Mouse (Mus musculus): Measurements from ENCODE around the gene Slc22a20. TPM values are rescaled to one million over a fixed set of nuclear protein-coding genes. Genes with fewer than 3 reads are reported as not detected.

Gene Slc22a20
- total and polyA plus RNA-seq, 3 experiments, result not detected

- ATAC-seq (ENCODE audit: extremely low read depth, insufficient number of reproducible peaks, low FRiP score, poor library complexity, severe bottlenecking) (no peak), DNase-seq (ENCODE audit: low spot score) (no peak)
- Histone ChIP-seq H3K9me3 (replicated peaks) (no peaks in the 10 kb centered on the region), H3K4me3 (ENCODE audit: low read depth, low read length) (no peak overlapping the region), H3K36me3 (replicated peaks) (no peaks in the 10 kb centered on the region), H3K4me1 (ENCODE audit: insufficient read depth, low read depth, low read length) (peaks cover 67% of the 10 kb centered on the region), H3K27me3 (ENCODE audit: insufficient read depth, low read length) (peaks cover 36% of the 10 kb centered on the region)
- TF ChIP-seq GATA1 (IDR thresholded peaks at IDR 0.05; ENCODE audit: borderline replicate concordance, low read length) (no peak), POLR2AphosphoS5 (IDR thresholded peaks at IDR 0.05; ENCODE audit: insufficient replicate concordance, low read depth, low read length) (no peak), TAL1 (conservative IDR thresholded peaks at IDR 0.05; ENCODE audit: low read depth, low read length) (no peak), CTCF (IDR thresholded peaks at IDR 0.05; ENCODE audit: low read depth, low read length) (no peak), GATA2 (IDR thresholded peaks at IDR 0.05; ENCODE audit: borderline replicate concordance, low read depth, low read length) (no peak)
These were observed 58.9 kb downstream of the Slc22a20 start for GRCm38 (mm10) chr19:5927026-5927425.

- Histone ChIP-seq H3K36me3 (replicated peaks) (peaks cover 4% of the 10 kb centered on the region), H3K4me3 (ENCODE audit: low read depth, low read length) (no peak overlapping the region), H3K9me3 (replicated peaks) (no peaks in the 10 kb centered on the region), H3K27me3 (ENCODE audit: insufficient read depth, low read length) (peaks cover 29% of the 10 kb centered on the region), H3K4me1 (ENCODE audit: insufficient read depth, low read depth, low read length) (peaks cover 83% of the 10 kb centered on the region)
- no peak for DNase-seq (ENCODE audit: low spot score)
- TF ChIP-seq CTCF (IDR thresholded peaks at IDR 0.05; ENCODE audit: low read depth, low read length), result no peak
- no peak for ATAC-seq (ENCODE audit: extremely low read depth, insufficient number of reproducible peaks, low FRiP score, poor library complexity, severe bottlenecking)
These were observed 60.6 kb downstream of the Slc22a20 start for GRCm38 (mm10) chr19:5925311-5925855.

- Histone ChIP-seq H3K9me3 (replicated peaks) (no peaks in the 10 kb centered on the region), H3K27me3 (ENCODE audit: insufficient read depth, low read length) (peaks cover 26% of the 10 kb centered on the region), H3K36me3 (replicated peaks) (peaks cover 6% of the 10 kb centered on the region), H3K4me1 (ENCODE audit: insufficient read depth, low read depth, low read length) (peaks cover 80% of the 10 kb centered on the region), H3K4me3 (ENCODE audit: low read depth, low read length) (peak within 1 kb of the TSS; percentile 74)
- DNase-seq (ENCODE audit: low spot score), result peak; percentile 91
- TF ChIP-seq GATA2 (IDR thresholded peaks at IDR 0.05; ENCODE audit: borderline replicate concordance, low read depth, low read length), result no peak
- no peak for TF ChIP-seq GATA1 (IDR thresholded peaks at IDR 0.05; ENCODE audit: borderline replicate concordance, low read length)
- TF ChIP-seq CTCF (IDR thresholded peaks at IDR 0.05; ENCODE audit: low read depth, low read length), result no peak
- no peak for TF ChIP-seq POLR2AphosphoS5 (IDR thresholded peaks at IDR 0.05; ENCODE audit: insufficient replicate concordance, low read depth, low read length)
- TF ChIP-seq TAL1 (conservative IDR thresholded peaks at IDR 0.05; ENCODE audit: low read depth, low read length), result no peak
- peak; percentile 69 for ATAC-seq (ENCODE audit: extremely low read depth, insufficient number of reproducible peaks, low FRiP score, poor library complexity, severe bottlenecking)
These were observed 61.2 kb downstream of the Slc22a20 start, which contains the start of gene Cdc42ep2 for GRCm38 (mm10) chr19:5924713-5925093. TSS of gene Cdc42ep2 (minus strand) at chr19:5924816.

- TF ChIP-seq CTCF (IDR thresholded peaks at IDR 0.05; ENCODE audit: low read depth, low read length) (peak; percentile 53), POLR2AphosphoS5 (IDR thresholded peaks at IDR 0.05; ENCODE audit: insufficient replicate concordance, low read depth, low read length) (no peak), GATA1 (IDR thresholded peaks at IDR 0.05; ENCODE audit: borderline replicate concordance, low read length) (no peak)
- Histone ChIP-seq H3K9me3 (replicated peaks) (no peaks in the 10 kb centered on the region), H3K4me3 (ENCODE audit: low read depth, low read length) (peak overlapping the region; percentile 74), H3K36me3 (replicated peaks) (peaks cover 8% of the 10 kb centered on the region), H3K4me1 (ENCODE audit: insufficient read depth, low read depth, low read length) (peaks cover 76% of the 10 kb centered on the region), H3K27me3 (ENCODE audit: insufficient read depth, low read length) (peaks cover 21% of the 10 kb centered on the region)
- peak; percentile 71 for DNase-seq (ENCODE audit: low spot score)
- no peak for ATAC-seq (ENCODE audit: extremely low read depth, insufficient number of reproducible peaks, low FRiP score, poor library complexity, severe bottlenecking)
These were observed 61.8 kb downstream of the Slc22a20 start for GRCm38 (mm10) chr19:5923990-5924712.

- Histone ChIP-seq H3K4me3 (ENCODE audit: low read depth, low read length) (no peak overlapping the region; the same call in 1 of the 2 replicates), H3K4me1 (ENCODE audit: insufficient read depth, low read depth, low read length) (peaks cover 73% of the 10 kb centered on the region), H3K9me3 (replicated peaks) (no peaks in the 10 kb centered on the region), H3K27me3 (ENCODE audit: insufficient read depth, low read length) (peaks cover 17% of the 10 kb centered on the region), H3K36me3 (replicated peaks) (peaks cover 20% of the 10 kb centered on the region)
- DNase-seq (ENCODE audit: low spot score) (no peak), ATAC-seq (ENCODE audit: extremely low read depth, insufficient number of reproducible peaks, low FRiP score, poor library complexity, severe bottlenecking) (no peak)
- TF ChIP-seq GATA2 (IDR thresholded peaks at IDR 0.05; ENCODE audit: borderline replicate concordance, low read depth, low read length) (no peak), TAL1 (conservative IDR thresholded peaks at IDR 0.05; ENCODE audit: low read depth, low read length) (no peak), CTCF (IDR thresholded peaks at IDR 0.05; ENCODE audit: low read depth, low read length) (no peak), GATA1 (IDR thresholded peaks at IDR 0.05; ENCODE audit: borderline replicate concordance, low read length) (no peak), POLR2AphosphoS5 (IDR thresholded peaks at IDR 0.05; ENCODE audit: insufficient replicate concordance, low read depth, low read length) (no peak)
These were observed 63.0 kb downstream of the Slc22a20 start for GRCm38 (mm10) chr19:5922963-5923362.

- peaks cover 75% of the 10 kb centered on the region for H3K4me1 ChIP-seq (ENCODE audit: insufficient read depth, low read depth, low read length)
- H3K27me3 ChIP-seq (ENCODE audit: insufficient read depth, low read length), result peaks cover 15% of the 10 kb centered on the region
- peak; percentile 78 for DNase-seq (ENCODE audit: low spot score)
- TF ChIP-seq TAL1 (conservative IDR thresholded peaks at IDR 0.05; ENCODE audit: low read depth, low read length) (peak; percentile 78), POLR2AphosphoS5 (IDR thresholded peaks at IDR 0.05; ENCODE audit: insufficient replicate concordance, low read depth, low read length) (no peak)
- H3K9me3 ChIP-seq (replicated peaks), result no peaks in the 10 kb centered on the region
- peak; percentile 75 for ATAC-seq (ENCODE audit: extremely low read depth, insufficient number of reproducible peaks, low FRiP score, poor library complexity, severe bottlenecking)
- H3K36me3 ChIP-seq (replicated peaks), result peaks cover 26% of the 10 kb centered on the region
- H3K4me3 ChIP-seq (ENCODE audit: low read depth, low read length), result peak overlapping the region; percentile 69
These were observed 63.6 kb downstream of the Slc22a20 start for GRCm38 (mm10) chr19:5922119-5922942.
